Mouse (Mus musculus): ENCODE data around the gene Hsd11b2.

DNA sequence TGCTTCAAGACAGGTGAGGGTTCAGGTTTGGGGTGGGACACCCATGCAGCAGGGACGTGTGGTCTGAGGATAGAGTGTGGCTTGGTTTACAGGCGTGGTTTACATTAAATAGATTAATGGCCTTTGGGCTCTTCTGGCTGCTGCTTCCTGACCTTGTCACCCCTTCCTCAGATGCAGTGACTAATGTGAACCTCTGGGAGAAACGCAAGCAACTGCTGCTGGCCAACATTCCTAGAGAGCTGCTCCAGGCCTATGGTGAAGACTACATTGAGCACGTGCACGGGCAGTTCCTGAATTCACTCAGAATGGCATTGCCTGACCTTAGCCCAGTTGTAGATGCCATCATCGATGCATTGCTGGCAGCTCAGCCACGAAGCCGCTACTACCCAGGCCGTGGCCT, 4.3 kb downstream of the Hsd11b2 start:
- TF ChIP-seq CTCF (IDR thresholded peaks at IDR 0.05; ENCODE audit: insufficient read depth, low read length): no peak
- TF ChIP-seq POLR2A (IDR thresholded peaks at IDR 0.05; ENCODE audit: borderline replicate concordance, extremely low read depth, low read depth, low read length): no peak
